Comparison of ENCODE assay signal across 17 mouse cellular contexts in the genomic region with DNA sequence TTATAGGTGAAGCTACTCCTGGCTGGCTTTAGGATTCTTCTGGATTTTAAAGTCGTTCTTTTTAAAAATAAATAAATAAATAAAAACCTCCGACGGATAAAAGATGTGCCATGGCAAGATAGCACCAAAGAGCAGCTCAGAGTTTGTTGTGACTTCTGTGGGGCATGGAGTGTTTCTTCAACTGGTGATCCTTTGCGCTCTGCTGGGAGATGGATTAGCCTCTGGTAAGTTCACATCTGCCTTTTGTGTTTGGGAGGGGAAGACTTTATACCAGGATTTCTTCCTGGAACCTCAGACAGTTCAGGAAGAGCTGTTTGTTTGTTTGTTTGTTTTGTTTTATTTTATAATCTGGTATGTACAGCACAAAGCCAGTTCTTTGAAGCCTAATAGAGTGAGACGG. TPM values are rescaled to one million over a fixed set of nuclear protein-coding genes. Genes with fewer than 3 reads are reported as not detected.
DNase-seq lines count a peak whose midpoint lies in the region; ATAC-seq and TF ChIP-seq lines count a peak whose summit lies in the region.
"Had no signal": no experiment of that assay in that cellular context is flagged by ENCODE, and none has a peak within 500 bp of the region (broad histone marks: within the 10 kb centered on the region; RNA-seq: fewer than 3 reads in every experiment).

No protein-coding gene starts in this region.

- H3K36me3 ChIP-seq in heart, postnatal 0 days (replicated peaks; ENCODE audit: control insufficient read depth, insufficient read depth, low read length) = peaks cover 12% of the 10 kb centered on the region
- H3K36me3 ChIP-seq: hindbrain, embryonic 15.5 days had no signal

- H3K4me3 ChIP-seq in gastrocnemius, adult 2 months = peak overlapping the region; percentile 66
- H3K4me3 ChIP-seq in heart, postnatal 0 days (ENCODE audit: low read depth, low read length) = no peak overlapping the region
- no peak overlapping the region for H3K4me3 ChIP-seq in left cerebral cortex, adult 2 months
- no peak overlapping the region for H3K4me3 ChIP-seq in embryonic fibroblast, embryonic 13.5 days (ENCODE audit: insufficient read depth, low read length)
- H3K4me3 ChIP-seq: erythroblast, embryonic 14.5 days; forebrain, embryonic 13.5 days; hindbrain, embryonic 15.5 days; limb, embryonic 13.5 days; midbrain, embryonic 13.5 days; neural tube, embryonic 12.5 days had no signal

- H3K9ac ChIP-seq in heart, postnatal 0 days (replicated peaks; ENCODE audit: low read depth, low read length) = no peak overlapping the region
- H3K9ac ChIP-seq: forebrain, embryonic 13.5 days; hindbrain, embryonic 15.5 days; limb, embryonic 13.5 days; liver, embryonic 14.5 days; midbrain, embryonic 13.5 days; neural tube, embryonic 12.5 days had no signal

- DNase-seq in gastrocnemius, adult 2 months = no peak
- DNase-seq in gastrocnemius, postnatal 25 days = no peak
- no peak for DNase-seq in heart, postnatal 0 days (ENCODE audit: low spot score)
- DNase-seq in heart, postnatal 25 days (ENCODE audit: low spot score) = no peak
- no peak for DNase-seq in left cerebral cortex, adult 2 months (ENCODE audit: extremely low spot score in 1 of 2, low spot score in 2 of 2)
- no peak for DNase-seq in left cerebral cortex, postnatal 14 days (ENCODE audit: low spot score in 2 of 2)
- no peak for DNase-seq in frontal cortex, postnatal 10 days (ENCODE audit: low spot score in 2 of 2)
- DNase-seq: cerebellum, adult 8-10 months; thymus, postnatal 14 days had no signal

- no peak overlapping the region for H3K4me2 ChIP-seq in heart, postnatal 0 days (ENCODE audit: low read depth, low read length)
- H3K4me2 ChIP-seq: forebrain, embryonic 13.5 days; hindbrain, embryonic 15.5 days; limb, embryonic 13.5 days; midbrain, embryonic 13.5 days; neural tube, embryonic 12.5 days had no signal

- intact Hi-C loops in gastrocnemius, adult 2 months (cut with DNase I) = loop anchor here (5.0 kb wide), 1 partner anchor 36 kb away; the partner anchor contains the start of gene Susd6
- intact Hi-C loops in heart, postnatal 25 days (cut with DNase I) = no loop called here
- intact Hi-C loops in left cerebral cortex, adult 2 months (cut with DNase I) = no loop called here
- intact Hi-C loops in left cerebral cortex, postnatal 14 days (cut with DNase I) = loop anchor here (5.0 kb wide), 1 partner anchor 36 kb away; the partner anchor contains the start of gene Susd6

- no peaks in the 10 kb centered on the region for H3K9me3 ChIP-seq in heart, postnatal 0 days (replicated peaks; ENCODE audit: control insufficient read depth, low read length)
- H3K9me3 ChIP-seq: forebrain, embryonic 13.5 days; hindbrain, embryonic 15.5 days; limb, embryonic 13.5 days; midbrain, embryonic 13.5 days; neural tube, embryonic 12.5 days had no signal

- ATAC-seq in heart, postnatal 0 days (ENCODE audit: insufficient read depth, low read depth) = no peak
- ATAC-seq: forebrain, embryonic 13.5 days; midbrain, embryonic 13.5 days had no signal

- peaks cover 56% of the 10 kb centered on the region for H3K4me1 ChIP-seq in heart, postnatal 0 days (ENCODE audit: control insufficient read depth, insufficient read depth)
- peaks cover 6% of the 10 kb centered on the region; the same call in 1 of the 2 replicates for H3K4me1 ChIP-seq in embryonic fibroblast, embryonic 13.5 days (ENCODE audit: control insufficient read depth, insufficient read depth, low read length)

- H3K27me3 ChIP-seq in heart, postnatal 0 days (ENCODE audit: control insufficient read depth, insufficient read depth, low read length) = no peaks in the 10 kb centered on the region
- H3K27me3 ChIP-seq: forebrain, embryonic 13.5 days; hindbrain, embryonic 15.5 days; limb, embryonic 13.5 days; midbrain, embryonic 13.5 days; neural tube, embryonic 12.5 days had no signal

- TF ChIP-seq EP300 in heart, postnatal 0 days (IDR thresholded peaks at IDR 0.05; ENCODE audit: low read depth) = no peak

- H3K27ac ChIP-seq in gastrocnemius, adult 2 months = peak overlapping the region; percentile 90
- peak overlapping the region; percentile 25; the same call in 1 of the 2 replicates for H3K27ac ChIP-seq in heart, postnatal 0 days (ENCODE audit: low read depth)
- H3K27ac ChIP-seq in left cerebral cortex, adult 2 months = peak overlapping the region; percentile 33; the same call in 1 of the 2 replicates
- H3K27ac ChIP-seq in embryonic fibroblast, embryonic 13.5 days (ENCODE audit: insufficient read depth, low read length) = peak overlapping the region; percentile 49
- H3K27ac ChIP-seq: forebrain, embryonic 13.5 days; hindbrain, embryonic 15.5 days; limb, embryonic 13.5 days; liver, embryonic 14.5 days; midbrain, embryonic 13.5 days; neural tube, embryonic 12.5 days had no signal

- no peak for TF ChIP-seq CTCF in gastrocnemius, adult 2 months (IDR thresholded peaks at IDR 0.05)
- TF ChIP-seq CTCF in heart, postnatal 0 days (IDR thresholded peaks at IDR 0.05; ENCODE audit: low read depth) = no peak
- no peak for TF ChIP-seq CTCF in left cerebral cortex, adult 2 months (IDR thresholded peaks at IDR 0.05)
- no peak for TF ChIP-seq CTCF in embryonic fibroblast, embryonic 13.5 days (IDR thresholded peaks at IDR 0.05; ENCODE audit: borderline replicate concordance, insufficient read depth, low read length)

- WGBS in heart, postnatal 0 days = 68% methylated on average over 5 of the region's 5 CpGs

- no peak for TF ChIP-seq POLR2A in embryonic fibroblast, embryonic 13.5 days (IDR thresholded peaks at IDR 0.05; ENCODE audit: low read depth, low read length)

RNA-seq across cellular contexts. Expression of gene Susd6, which starts 37.7 kb away (rescaled TPM):
- 10 to 100 TPM; 37.7 to 41.1 TPM for total RNA-seq in gastrocnemius, adult 2 months (2021)
- 10 to 100 TPM; 26.7 to 28.1 TPM for total RNA-seq in gastrocnemius, postnatal 25 days (2021)
- total RNA-seq in heart, postnatal 0 days (2014; rRNA removed; ENCODE audit: low replicate concordance) = 50.2 and 50.6 TPM in 2 replicates
- polyA plus RNA-seq in heart, postnatal 0 days (2015; fragmentation: Nextera tagmentation; extraction: Ambion mirVana) = 15.1 and 15.4 TPM in 2 replicates
- 10 to 100 TPM; 62.5 to 69.1 TPM for total RNA-seq in heart, postnatal 25 days (2021)
- 10 to 100 TPM; 37.0 TPM for total RNA-seq in left cerebral cortex, adult 2 months (2021)
- 10 to 100 TPM; 27.0 to 29.5 TPM for total RNA-seq in left cerebral cortex, postnatal 14 days (2021)
- polyA plus RNA-seq in embryonic fibroblast, embryonic 13.5 days (2011; ENCODE audit: insufficient read length, low read depth, missing spikeins) = 73.7 and 75.3 TPM in 2 replicates

Comparison
In these comparisons a context has a peak if more than half of its experiments do, and no peak if none do; other contexts are left out.
1. intact Hi-C loops: an anchor here in gastrocnemius, adult 2 months (5.0 kb wide) and left cerebral cortex, postnatal 14 days (5.0 kb wide); none called in heart, postnatal 25 days and left cerebral cortex, adult 2 months.
2. H3K27ac ChIP-seq: peak in every context shown above with its lines; median percentile 90 in gastrocnemius, adult 2 months; 49 in embryonic fibroblast, embryonic 13.5 days; 33 in left cerebral cortex, adult 2 months; 25 in heart, postnatal 0 days.